Mouse (Mus musculus): ENCODE measurements at regions not wholly inside any gene's neighbourhood (a gene's known extent, or its start where the extent isn't known, plus 50 kb on each side); places are given as distances from the start of the nearest gene placed in this dataset.
A peak's percentile ranks its signal among the peaks of the same experiment; 100 is the strongest.

DNA sequence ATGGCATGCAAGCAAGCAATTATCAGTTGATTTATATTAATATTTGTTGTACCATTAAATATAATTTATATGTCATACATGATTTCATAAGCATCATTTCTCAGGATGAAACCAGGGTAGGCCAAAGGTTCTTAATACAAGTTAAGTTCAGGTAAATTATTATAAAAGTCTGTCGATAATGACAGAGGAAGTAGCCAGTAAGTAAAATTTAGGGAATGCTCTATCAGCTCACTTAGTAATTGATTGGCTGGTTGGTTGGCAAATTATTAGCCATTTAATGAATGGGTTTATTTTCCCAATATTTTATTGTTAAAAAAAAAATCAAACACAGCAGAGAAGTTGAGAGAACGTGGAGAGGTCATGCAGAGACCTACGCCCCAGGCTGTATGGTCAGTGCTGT, 105.8 kb upstream of the Cadm1 start:
- no peak for ATAC-seq (ENCODE audit: insufficient number of reproducible peaks, insufficient read depth, low FRiP score, low TSS enrichment, low read depth)
- no peak overlapping the region for H3K27ac ChIP-seq
- H3K9ac ChIP-seq: no peak overlapping the region
- H3K4me2 ChIP-seq: no peak overlapping the region
- H3K36me3 ChIP-seq: no peaks in the 10 kb centered on the region
- H3K9me3 ChIP-seq: no peaks in the 10 kb centered on the region
- H3K4me3 ChIP-seq: no peak overlapping the region
- WGBS: 73% methylated on average over 3 of the region's 3 CpGs
- peaks cover 21% of the 10 kb centered on the region for H3K4me1 ChIP-seq
- 0 out of 2 replicates have a peak, but pooled peaks cover 6% of the 10 kb centered on the region for H3K27me3 ChIP-seq

DNA sequence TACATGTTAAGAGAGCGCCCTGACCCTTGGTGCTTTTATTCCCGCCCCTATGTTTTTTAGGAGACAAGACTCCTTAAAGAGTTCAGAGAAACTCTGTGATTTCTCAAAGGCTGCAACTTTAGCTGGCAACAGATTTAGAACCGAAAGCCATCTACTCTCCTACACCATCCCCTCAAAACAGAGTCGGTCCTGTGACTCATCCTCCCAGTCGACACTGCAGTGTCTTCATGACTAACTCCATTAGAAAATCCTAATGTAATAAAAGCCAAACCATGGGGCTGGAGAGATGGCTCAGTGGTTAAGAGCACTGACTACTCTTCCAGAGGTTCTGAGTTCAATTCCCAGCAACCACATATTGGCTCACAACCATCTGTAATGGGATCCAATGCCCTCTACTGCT, 103.3 kb upstream of the Cadm1 start:
- WGBS: 89% methylated on average over 5 of the region's 5 CpGs
- no peak for ATAC-seq (ENCODE audit: insufficient number of reproducible peaks, insufficient read depth, low FRiP score, low TSS enrichment, low read depth)

DNA sequence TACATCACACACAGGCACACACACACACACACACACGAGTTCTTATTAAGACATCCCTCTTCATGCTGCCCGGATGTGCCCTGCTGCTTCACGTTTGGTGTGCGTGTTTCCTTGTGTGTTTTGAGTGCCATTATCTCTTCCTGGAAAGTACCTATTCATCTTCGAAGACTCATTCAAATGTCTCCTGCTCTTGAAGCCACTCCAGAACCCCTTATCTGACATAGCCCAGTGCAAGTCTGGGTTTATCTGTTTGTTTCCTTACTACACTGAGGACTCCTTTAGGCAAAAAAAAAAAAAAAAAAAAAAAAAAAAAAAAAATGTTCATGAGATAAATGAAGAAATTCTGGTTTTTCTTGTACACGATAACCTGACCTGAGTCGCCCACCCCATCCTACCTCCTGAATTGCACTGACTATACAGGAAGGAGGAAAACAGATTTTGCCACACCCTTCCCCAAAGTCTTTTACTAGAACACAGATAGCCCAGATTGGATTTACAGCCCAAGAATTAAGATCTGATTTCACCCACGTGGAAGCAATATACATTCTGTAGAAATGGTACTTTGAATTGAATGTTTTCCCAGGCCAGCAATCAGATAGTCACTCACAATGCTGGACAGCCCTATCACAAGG, 101.1 kb upstream of the Cadm1 start:
- no peaks in the 10 kb centered on the region for H3K27me3 ChIP-seq
- ATAC-seq (ENCODE audit: insufficient number of reproducible peaks, insufficient read depth, low FRiP score, low TSS enrichment, low read depth): no peak
- H3K4me3 ChIP-seq: no peak overlapping the region
- peaks cover 1% of the 10 kb centered on the region for H3K4me1 ChIP-seq
- H3K4me2 ChIP-seq: no peak overlapping the region
- H3K36me3 ChIP-seq: no peaks in the 10 kb centered on the region
- WGBS: 72% methylated on average over 8 of the region's 8 CpGs
- no peaks in the 10 kb centered on the region for H3K9me3 ChIP-seq
- no peak overlapping the region for H3K9ac ChIP-seq
- H3K27ac ChIP-seq: no peak overlapping the region

More for the DNA sequence above, 103.3 kb upstream of the Cadm1 start:
- Histone ChIP-seq H3K4me2 (no peak overlapping the region), H3K9ac (no peak overlapping the region), H3K27ac (no peak overlapping the region), H3K9me3 (no peaks in the 10 kb centered on the region), H3K36me3 (no peaks in the 10 kb centered on the region), H3K4me3 (no peak overlapping the region), H3K27me3 (no peaks in the 10 kb centered on the region), H3K4me1 (peaks cover 21% of the 10 kb centered on the region)

DNA sequence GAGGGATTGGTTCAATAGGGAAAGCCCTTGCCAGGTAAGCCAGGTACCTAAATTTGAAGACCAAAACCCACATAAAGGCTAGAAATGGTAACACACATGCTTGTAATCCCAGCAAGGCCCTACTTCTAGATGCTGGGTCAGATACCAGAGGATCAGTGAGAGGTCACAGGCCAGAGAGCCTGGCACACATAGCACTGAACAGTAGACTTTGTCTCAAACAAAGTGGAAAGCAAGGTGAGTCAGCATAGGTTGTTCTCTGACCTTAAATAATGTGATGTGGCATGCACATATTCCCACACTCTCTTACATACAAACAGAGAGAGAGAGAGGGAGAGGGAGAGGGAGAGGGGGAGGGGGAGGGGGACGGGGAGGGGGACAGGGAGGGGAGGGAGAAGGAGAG, 100.3 kb upstream of the Cadm1 start:
- Histone ChIP-seq H3K4me2 (no peak overlapping the region), H3K27ac (no peak overlapping the region), H3K27me3 (no peaks in the 10 kb centered on the region), H3K4me1 (0 out of 2 replicates have a peak, but pooled peaks cover 5% of the 10 kb centered on the region), H3K4me3 (no peak overlapping the region), H3K9me3 (no peaks in the 10 kb centered on the region), H3K36me3 (no peaks in the 10 kb centered on the region), H3K9ac (no peak overlapping the region)
- WGBS: no CpG with 5 or more reads among the region's 1 CpGs
- ATAC-seq (ENCODE audit: insufficient number of reproducible peaks, insufficient read depth, low FRiP score, low TSS enrichment, low read depth): no peak

DNA sequence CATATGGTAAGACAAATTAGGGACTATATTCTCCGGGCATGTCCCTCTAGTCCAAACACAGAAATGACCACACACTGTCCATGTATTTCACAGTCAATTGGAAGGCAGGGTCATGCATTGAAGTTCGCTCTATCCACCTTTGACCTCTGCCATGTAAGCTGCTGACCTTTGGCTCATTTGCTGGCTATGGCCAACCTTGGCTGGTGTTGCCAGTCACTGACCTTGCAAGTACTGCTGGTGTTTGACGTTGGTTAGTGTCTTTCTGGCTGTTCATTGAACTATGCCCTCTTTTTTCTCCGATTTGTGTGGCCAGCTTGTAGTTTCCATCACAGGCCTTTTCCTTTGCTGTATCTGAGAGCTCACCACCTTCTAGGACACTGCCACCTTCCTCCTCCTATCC, 97.3 kb upstream of the Cadm1 start:
- H3K4me1 ChIP-seq: peaks cover 15% of the 10 kb centered on the region
- no peak for ATAC-seq (ENCODE audit: insufficient number of reproducible peaks, insufficient read depth, low FRiP score, low TSS enrichment, low read depth)
- H3K27me3 ChIP-seq: peaks cover 2% of the 10 kb centered on the region; the same call in 1 of the 2 replicates
- no peaks in the 10 kb centered on the region for H3K9me3 ChIP-seq
- H3K9ac ChIP-seq: no peak overlapping the region
- no peak overlapping the region for H3K27ac ChIP-seq
- no peak overlapping the region for H3K4me2 ChIP-seq
- WGBS: 80% methylated on average over 4 of the region's 4 CpGs
- H3K36me3 ChIP-seq: no peaks in the 10 kb centered on the region
- H3K4me3 ChIP-seq: no peak overlapping the region

DNA sequence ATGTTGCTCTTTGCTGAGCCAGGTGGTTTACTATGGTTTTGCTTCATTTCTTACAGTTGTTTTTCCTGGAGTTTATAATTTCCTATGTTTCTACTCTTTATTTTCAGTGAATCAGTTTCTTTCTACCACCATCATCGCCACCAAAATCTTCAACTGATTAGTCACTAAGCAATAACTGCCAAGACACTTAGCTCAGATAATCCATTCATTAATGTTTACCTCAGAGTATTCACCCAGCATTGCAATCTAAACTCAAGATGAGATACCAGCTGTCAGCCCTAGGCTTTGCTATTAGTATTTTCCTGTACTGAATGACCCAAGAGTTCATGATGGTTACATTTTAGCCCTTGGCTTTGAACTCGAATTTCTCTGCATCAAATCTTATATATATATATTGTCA, 96.8 kb upstream of the Cadm1 start:
- no peak overlapping the region for H3K4me3 ChIP-seq
- no peaks in the 10 kb centered on the region for H3K9me3 ChIP-seq
- no peak overlapping the region for H3K27ac ChIP-seq
- no peak overlapping the region for H3K9ac ChIP-seq
- H3K36me3 ChIP-seq: no peaks in the 10 kb centered on the region
- H3K27me3 ChIP-seq: peaks cover 4% of the 10 kb centered on the region; the same call in 1 of the 2 replicates
- H3K4me1 ChIP-seq: peaks cover 15% of the 10 kb centered on the region
- no peak overlapping the region for H3K4me2 ChIP-seq
- WGBS: 75% methylated on average over 2 of the region's 2 CpGs
- no peak for ATAC-seq (ENCODE audit: insufficient number of reproducible peaks, insufficient read depth, low FRiP score, low TSS enrichment, low read depth)

DNA sequence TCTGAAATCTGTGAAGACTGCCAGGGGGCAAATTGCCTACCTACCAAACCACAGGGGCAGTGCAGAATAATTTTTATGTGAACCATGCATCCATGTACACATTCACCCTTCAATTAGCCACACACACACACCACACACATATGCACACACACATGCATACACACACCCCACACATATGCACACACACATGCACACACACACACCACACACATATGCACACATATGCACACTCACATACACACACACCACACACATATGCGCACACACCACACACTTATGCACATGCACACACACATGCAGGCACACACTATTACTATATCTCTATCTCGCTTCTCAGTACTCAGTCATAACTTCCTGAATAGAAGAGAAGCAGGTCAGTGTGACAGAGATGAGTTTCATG, 95.9 kb upstream of the Cadm1 start:
- Histone ChIP-seq H3K27me3 (peaks cover 7% of the 10 kb centered on the region), H3K4me2 (no peak overlapping the region), H3K9me3 (no peaks in the 10 kb centered on the region), H3K4me3 (no peak overlapping the region), H3K9ac (no peak overlapping the region), H3K27ac (no peak overlapping the region), H3K36me3 (no peaks in the 10 kb centered on the region), H3K4me1 (peaks cover 15% of the 10 kb centered on the region)
- ATAC-seq (ENCODE audit: insufficient number of reproducible peaks, insufficient read depth, low FRiP score, low TSS enrichment, low read depth): 0 out of 2 replicates have a peak, but pooled peaks have one; percentile 52
- WGBS: 81% methylated on average over 2 of the region's 2 CpGs

DNA sequence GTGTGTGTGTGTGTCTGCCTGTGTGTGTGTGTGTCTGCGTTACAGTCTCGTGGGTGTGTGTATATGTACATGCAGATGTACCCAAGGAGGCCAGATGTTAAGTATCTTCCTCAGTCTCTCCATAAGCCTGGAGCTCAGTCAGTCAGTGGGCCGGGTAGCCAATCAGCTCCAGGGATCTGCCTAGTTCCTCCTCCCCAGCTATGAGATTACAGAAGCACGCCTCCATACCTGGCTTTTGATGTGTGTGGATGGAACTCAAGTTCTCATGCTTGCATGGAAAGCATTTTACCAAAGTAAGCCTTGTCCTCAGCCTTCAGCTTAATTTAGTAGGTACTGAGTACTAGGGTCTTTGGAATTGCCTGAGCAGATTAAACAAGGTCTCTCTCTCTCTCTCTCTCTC, 91.0 kb upstream of the Cadm1 start:
- Histone ChIP-seq H3K4me3 (no peak overlapping the region), H3K9me3 (no peaks in the 10 kb centered on the region), H3K27ac (no peak overlapping the region), H3K4me1 (peaks cover 26% of the 10 kb centered on the region), H3K9ac (no peak overlapping the region), H3K27me3 (peaks cover 12% of the 10 kb centered on the region), H3K4me2 (no peak overlapping the region), H3K36me3 (no peaks in the 10 kb centered on the region)
- WGBS: 63% methylated on average over 4 of the region's 4 CpGs
- ATAC-seq (ENCODE audit: insufficient number of reproducible peaks, insufficient read depth, low FRiP score, low TSS enrichment, low read depth): no peak

DNA sequence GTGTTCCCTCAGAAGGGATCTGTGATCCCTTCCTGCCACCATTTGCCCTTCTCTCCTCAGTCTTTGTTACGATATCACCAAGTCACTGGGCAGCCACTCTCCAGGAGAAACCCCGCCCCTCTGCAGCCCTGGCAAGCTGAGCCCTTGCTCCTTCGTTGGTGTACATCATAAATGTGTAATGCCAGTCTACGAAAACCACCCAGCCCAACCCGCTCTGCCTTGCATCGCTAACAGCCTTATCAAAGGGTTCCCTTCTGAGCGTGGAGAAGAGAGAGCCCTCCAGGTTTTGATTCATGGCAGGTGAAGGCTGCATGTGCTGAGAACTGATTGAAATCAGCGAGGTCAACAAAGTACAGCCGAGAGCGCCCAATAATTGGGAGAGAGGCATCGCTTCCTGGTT, 90.5 kb upstream of the Cadm1 start:
- no peak for ATAC-seq (ENCODE audit: insufficient number of reproducible peaks, insufficient read depth, low FRiP score, low TSS enrichment, low read depth)
- Histone ChIP-seq H3K4me3 (peak overlapping the region; percentile 27), H3K4me1 (peaks cover 22% of the 10 kb centered on the region)

DNA sequence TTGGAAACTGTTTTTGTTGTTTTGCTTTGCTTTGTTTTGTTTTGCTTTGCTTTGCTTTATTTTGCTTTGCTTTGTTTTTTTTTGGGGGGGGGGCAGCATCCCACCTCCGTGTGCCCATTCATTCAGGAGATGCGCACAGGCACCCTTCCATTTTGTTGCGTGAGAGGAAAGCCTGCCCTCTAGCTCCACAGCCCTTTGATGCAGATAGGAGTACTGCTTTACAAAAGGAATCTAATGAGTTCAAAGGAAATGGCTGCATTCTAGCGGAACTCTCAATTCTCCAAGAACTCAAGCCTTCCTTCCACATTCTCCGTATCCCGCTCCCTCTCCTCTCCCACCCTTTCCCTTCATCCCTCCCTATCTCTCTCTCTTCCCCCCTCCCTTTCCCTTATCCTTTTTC, 89.8 kb upstream of the Cadm1 start:
- Histone ChIP-seq H3K9me3 (no peaks in the 10 kb centered on the region), H3K36me3 (no peaks in the 10 kb centered on the region), H3K9ac (no peak overlapping the region), H3K4me1 (peaks cover 17% of the 10 kb centered on the region; the same call in 1 of the 2 replicates), H3K27me3 (peaks cover 12% of the 10 kb centered on the region), H3K4me3 (peak overlapping the region; percentile 27), H3K4me2 (peak overlapping the region; percentile 56), H3K27ac (no peak overlapping the region)
- 19% methylated on average over 6 of the region's 6 CpGs for WGBS
- ATAC-seq (ENCODE audit: insufficient number of reproducible peaks, insufficient read depth, low FRiP score, low TSS enrichment, low read depth): no peak

More for the DNA sequence above, 90.5 kb upstream of the Cadm1 start:
- 21% methylated on average over 11 of the region's 11 CpGs for WGBS
- H3K36me3 ChIP-seq: no peaks in the 10 kb centered on the region
- H3K27ac ChIP-seq: no peak overlapping the region
- H3K9me3 ChIP-seq: no peaks in the 10 kb centered on the region
- peak overlapping the region; percentile 56 for H3K4me2 ChIP-seq
- H3K27me3 ChIP-seq: peaks cover 12% of the 10 kb centered on the region
- H3K9ac ChIP-seq: no peak overlapping the region

DNA sequence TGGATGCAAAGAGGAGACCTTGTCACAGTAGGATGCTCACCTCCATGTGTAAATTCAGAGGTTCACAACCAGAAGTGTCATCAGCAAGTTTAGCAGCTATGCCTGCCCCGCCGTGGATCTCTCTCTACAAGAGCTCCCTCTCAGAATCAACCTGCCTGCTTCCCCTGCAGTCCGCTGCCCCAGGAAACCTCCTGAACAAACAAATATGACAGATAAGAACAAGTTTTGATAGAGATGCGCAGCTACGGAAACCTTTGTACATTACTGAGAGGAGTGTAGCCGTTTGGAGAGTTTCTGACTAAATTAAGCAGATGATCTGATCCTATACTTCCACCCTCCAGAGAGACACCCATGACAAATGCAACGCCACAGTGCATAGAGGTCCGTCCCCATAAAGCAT, 88.8 kb upstream of the Cadm1 start:
- WGBS: 88% methylated on average over 8 of the region's 8 CpGs
- Histone ChIP-seq H3K27ac (no peak overlapping the region), H3K4me1 (peaks cover 11% of the 10 kb centered on the region; the same call in 1 of the 2 replicates), H3K9ac (no peak overlapping the region), H3K9me3 (no peaks in the 10 kb centered on the region), H3K4me2 (no peak overlapping the region), H3K36me3 (no peaks in the 10 kb centered on the region), H3K4me3 (no peak overlapping the region), H3K27me3 (peaks cover 12% of the 10 kb centered on the region)
- ATAC-seq (ENCODE audit: insufficient number of reproducible peaks, insufficient read depth, low FRiP score, low TSS enrichment, low read depth): no peak

DNA sequence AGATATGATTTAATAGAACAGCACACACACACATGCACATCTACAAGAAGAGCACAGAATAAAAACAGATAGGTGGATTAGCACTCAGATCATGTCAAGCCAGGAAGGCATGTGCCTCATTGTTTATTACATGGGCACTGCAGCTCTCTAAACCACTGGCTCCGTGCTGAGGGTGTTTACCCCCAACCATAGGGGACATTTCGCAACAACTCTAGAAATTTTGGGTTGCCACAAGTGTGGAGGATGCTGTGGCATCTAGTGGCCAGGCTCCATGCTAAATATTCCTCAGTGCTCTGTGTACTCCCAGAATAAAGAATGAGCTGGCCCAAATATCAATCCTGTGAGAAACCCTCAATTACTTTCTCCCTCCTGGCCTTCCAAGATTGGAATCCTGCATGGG, 85.8 kb upstream of the Cadm1 start:
- H3K9ac ChIP-seq: no peak overlapping the region
- no peak overlapping the region for H3K4me2 ChIP-seq
- H3K36me3 ChIP-seq: no peaks in the 10 kb centered on the region
- WGBS: 79% methylated on average over 2 of the region's 2 CpGs
- no peak overlapping the region for H3K4me3 ChIP-seq
- no peak overlapping the region for H3K27ac ChIP-seq
- H3K9me3 ChIP-seq: no peaks in the 10 kb centered on the region
- peaks cover 11% of the 10 kb centered on the region; the same call in 1 of the 2 replicates for H3K4me1 ChIP-seq
- peaks cover 5% of the 10 kb centered on the region; the same call in 1 of the 2 replicates for H3K27me3 ChIP-seq
- no peak for ATAC-seq (ENCODE audit: insufficient number of reproducible peaks, insufficient read depth, low FRiP score, low TSS enrichment, low read depth)

Measured in embryonic facial prominence, embryonic 13.5 days (tissue).